Mouse (Mus musculus) regulatory T cell (primary cell): ENCODE measurements around the gene Abhd6.
"Not testable (repeated sequence)": the region's sequence is repeated elsewhere in the genome, so short reads cannot be mapped to it uniquely, and the experiment has no call there.

ENCODE experiments used
- in situ Hi-C: fragments of 300-600 bp; cut with MboI, MseI; formaldehyde crosslinking; loops from one replicate; pipeline ENCODE4 v1.15.1; 2025; ENCODE audit warnings: high pct_unique_total_duplicates

The Abhd6 gene

DNA sequence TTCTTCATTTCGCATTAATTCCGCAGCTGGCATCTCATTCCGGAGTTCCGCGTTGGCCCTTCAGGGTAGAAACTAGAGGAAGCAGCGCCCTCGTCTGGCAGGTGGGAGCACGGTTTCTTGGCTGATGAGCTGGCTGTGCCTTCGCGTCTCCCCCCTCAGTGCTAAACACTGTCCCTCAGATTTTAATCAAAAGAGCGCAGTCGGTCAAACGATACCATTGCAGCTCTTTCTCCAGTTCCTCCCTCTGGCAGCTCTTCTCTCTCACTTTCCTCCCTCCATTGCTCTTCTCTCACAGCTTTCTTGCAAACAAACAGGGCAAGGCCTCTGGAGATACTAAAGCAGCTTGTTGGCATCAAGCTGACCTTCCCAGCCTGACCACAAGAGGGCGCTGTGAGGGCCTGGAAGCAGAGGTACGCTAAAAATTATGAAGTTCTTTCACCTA is 5.4 kb upstream of the Abhd6 start:
- in situ Hi-C loops = no loop called here

DNA sequence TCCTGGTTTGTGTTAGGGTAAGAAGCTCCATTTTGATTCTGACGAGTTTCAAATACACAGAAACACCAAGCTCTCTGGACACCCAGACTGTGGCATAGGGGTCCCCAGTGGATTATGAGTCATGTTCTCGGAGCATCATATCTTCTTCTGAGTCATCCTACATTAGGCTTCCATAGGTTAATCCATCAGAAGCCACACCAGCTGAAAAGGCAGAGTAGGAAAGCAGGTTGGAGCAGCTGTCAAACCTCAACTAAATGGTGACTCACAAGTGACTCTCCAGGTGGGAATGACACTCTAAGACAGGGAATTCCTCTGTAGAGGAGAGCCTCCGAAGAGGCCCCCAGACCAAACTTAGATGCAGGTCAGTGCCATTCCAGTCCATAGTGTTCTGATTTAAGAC is 3.7 kb upstream of the Abhd6 start:
- in situ Hi-C loops = no loop called here

DNA sequence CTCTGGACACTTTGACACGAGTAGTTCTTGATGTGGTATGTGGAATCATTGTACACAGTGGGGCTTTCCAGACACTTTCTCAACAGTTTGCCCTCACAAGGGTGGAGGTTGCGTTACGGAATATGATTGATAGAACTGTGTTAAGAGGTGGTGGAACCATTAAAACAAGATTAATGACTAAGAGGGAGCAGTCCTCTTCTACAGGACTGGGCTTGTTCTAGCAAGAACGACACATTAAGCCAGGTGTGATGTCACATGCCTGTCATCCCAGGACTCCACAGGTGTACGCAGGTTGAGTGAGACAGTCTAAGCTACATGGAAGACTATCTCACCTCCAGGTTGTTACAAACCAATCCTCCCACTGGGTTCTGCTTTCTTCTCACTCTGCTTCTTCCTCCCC is 3.3 kb upstream of the Abhd6 start:
- in situ Hi-C loops = no loop called here

DNA sequence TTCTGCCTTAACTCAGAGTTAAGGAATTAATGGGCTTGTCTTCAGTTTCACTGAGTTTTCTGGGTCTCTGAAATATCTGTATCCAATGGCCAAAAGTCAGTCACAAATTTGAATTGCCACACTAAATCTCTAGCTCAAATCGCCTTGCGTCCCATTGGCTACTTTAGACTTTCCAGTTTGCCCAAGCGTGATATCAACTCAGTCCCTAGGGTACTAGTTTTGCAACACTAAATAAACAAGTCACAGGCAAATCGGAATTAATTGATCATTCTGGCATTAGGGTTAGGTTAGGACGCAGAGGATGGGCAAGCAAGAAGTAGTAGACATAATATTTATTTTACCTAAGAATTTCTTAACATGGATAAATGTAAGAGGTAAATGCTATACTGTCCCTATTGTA is 2.5 kb upstream of the Abhd6 start:
- in situ Hi-C loops = loop anchor here (5.0 kb wide), 1 partner anchor 38 kb away; no protein-coding TSS in a partner anchor

DNA sequence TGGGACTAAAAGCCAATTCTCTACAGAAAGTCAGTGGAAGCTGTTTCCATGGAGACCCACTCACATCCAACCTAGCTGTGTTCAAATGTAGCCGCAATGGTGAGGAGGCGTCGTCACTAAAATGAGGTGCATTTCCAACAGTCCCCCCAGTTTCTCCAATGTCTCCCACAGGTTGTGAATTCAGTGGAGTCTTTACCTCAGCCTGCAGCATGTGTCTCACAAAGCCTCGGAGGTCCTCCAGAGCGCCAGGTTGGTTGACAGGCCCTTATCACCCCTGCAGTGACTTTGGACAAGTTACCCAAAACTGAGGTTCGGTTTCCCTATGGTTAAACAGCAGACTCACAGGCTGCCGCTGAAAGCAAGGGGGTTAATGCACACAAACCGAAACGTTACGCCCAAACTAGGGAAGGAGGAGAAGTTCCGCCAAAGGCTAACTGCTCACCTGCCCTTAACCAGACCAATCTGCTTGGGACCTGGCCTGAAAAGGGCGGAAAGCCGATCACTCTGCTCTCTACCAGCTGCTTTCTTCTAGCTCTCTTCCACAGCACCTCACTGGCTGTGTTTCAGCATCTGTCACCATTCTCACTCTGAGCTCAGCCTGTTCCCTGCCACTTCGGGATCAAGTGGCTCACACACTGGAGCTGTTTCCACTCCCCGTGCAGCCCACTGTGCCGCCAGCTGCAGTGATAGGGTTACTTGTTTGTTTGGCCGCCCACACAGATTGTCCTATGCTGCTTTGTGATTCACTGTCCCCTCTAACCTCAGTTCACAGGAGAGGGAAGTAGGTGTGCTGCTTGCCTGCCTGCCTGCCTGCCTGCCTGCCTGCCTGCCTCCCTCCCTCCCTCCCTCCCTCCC is 1.6 kb upstream of the Abhd6 start:
- in situ Hi-C loops = loop anchor here (5.0 kb wide), 1 partner anchor 39 kb away; no protein-coding TSS in a partner anchor

DNA sequence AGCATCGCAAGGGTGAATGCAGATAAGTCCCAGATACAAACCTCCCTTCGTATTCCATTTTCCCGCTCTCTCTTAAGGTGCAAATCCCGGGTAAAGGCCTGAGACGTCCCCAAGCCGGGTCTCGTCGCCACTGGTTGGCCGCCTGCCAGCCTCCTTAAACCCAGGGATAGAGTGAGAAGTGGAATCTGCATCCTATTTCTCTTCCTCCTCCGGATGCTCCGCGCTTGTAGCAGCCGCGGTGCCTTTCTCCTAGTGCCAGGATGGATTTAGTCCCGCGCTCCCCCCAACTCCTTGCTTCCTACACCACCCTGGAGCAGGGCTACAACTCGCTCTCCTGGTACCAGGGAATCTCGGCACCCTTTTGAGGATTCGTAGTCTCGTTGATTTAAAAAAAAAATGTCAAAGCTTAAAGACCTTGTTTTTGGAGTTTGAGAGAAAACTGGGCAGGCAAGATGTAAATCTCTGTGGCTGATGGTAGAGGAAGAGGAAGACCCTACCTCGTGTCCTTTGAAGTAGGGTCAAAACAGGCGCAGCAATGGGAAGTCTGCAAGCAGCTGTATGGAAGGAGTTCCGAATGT is 480 bp downstream of the Abhd6 start:
- in situ Hi-C loops = loop anchor here (5.0 kb wide), 1 partner anchor 41 kb away; no protein-coding TSS in a partner anchor

DNA sequence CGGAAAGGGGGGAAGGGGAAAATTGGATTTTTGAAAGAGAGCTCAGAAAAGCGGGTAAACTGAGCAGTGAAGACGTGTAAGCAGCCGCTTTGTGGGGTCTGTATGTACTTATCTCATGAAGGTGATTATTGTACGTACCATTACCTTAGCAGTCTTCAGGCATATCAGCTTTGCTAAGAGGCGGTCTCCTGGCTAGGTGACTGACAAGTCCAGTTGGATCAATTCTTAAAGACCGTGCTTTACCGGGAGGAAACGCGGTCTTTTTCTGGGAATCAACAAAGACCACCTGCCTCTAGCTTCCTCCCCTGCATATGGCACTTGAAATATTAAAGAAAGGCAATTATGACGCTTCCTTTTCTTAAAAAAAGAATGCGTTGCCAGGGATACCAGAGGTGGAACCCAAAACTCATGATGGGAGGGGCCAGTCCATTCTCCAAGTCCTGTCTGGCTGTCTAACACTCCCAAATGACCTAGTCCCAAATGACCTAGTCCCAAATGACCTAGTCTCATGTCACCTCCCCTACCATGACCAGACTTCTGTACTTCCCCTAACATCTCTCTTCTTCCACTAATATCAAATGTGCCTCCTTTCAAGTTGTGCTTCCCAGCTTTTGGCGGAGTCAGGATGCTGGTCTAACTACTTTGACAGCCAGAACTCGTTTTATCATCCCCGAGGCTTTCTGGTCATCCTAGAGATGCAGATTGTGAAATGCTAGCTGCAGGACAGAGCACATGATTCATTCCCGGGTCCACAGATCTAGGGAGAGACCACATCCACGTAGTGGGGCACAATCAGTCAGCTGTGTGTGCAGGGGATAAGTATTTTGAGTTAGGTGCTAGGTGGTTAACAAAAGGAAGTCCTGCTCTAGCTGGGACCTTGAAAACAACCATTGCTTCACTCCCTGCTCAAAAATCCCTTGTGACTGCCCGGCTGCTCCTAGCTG is 1.3 kb downstream of the Abhd6 start:
- in situ Hi-C loops = loop anchor here (5.0 kb wide), 1 partner anchor 42 kb away; no protein-coding TSS in a partner anchor

DNA sequence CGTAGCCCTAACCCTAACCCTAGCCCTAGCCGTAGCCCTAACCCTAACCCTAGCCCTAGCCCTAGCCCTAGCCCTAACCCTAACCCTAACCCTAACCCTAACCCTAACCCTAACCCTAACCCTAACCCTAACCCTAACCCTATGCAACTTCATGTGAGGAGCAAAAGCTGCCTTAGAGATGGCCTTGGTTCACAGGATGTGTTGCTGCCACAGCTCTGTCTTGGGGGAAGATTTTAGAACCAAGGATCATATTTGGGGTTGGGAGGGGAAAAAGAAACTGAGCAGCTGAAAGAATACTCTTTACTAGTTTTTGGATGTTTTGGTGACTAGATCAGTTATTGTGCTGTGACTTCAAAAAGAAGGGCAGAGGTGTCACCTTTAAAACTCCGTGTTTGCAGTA is 3.4 kb downstream of the Abhd6 start:
- in situ Hi-C loops = not testable (repeated sequence)

DNA sequence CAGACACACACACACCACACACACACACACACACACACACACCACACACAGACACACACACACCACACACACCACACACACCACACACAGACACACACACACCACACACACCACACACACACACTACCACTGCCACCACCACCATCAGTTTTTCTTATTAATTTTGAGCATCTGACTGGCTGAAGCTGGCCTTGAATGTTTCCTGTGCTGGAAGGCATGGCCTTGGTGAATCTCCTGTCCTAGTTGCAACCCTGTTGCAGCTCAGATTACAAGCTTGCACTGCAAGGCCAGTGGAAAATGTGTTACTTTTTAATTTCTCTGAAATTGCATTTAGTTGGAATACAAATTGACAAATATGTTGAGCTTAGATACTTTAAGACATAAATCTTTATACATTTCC is 4.4 kb downstream of the Abhd6 start:
- in situ Hi-C loops = no loop called here

DNA sequence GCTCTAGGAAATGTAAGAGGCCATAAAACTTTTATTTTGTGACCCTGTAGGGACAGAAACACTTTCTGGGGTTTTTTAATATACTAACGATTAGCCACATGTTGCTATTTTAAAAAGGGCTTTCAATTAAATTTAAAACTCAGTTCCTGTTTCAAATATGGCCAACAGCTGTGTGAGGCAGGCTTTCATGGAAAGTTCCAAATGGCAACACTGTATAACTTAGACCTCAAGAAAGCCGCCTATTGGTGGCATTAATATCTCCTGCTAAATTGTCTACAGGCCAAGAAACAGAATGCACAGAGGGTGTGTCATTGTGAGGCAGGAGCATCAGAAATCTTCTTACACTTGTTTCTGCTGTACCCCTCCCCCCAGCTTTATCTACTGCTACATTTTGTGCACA is 4.8 kb downstream of the Abhd6 start:
- in situ Hi-C loops = no loop called here

DNA sequence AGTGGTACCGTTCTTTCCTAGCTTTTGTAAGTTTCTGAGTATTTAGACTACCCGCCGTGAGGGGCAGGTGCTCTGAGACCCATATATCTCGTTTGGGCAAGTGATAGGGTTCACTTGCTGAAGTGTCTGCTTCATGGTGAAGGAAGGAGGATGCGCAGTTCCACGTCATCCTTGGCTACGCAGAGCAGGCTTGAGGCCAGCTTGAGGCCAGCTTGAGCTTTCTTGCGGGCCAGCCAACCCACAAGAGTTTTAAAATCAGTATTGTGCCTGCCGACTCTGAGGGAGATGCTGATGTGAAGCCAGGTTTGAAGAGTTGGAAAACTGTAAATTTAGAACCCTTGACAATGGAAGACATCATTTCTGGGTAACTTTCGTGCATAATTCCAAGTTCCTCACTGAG is 5.2 kb downstream of the Abhd6 start:
- in situ Hi-C loops = no loop called here

DNA sequence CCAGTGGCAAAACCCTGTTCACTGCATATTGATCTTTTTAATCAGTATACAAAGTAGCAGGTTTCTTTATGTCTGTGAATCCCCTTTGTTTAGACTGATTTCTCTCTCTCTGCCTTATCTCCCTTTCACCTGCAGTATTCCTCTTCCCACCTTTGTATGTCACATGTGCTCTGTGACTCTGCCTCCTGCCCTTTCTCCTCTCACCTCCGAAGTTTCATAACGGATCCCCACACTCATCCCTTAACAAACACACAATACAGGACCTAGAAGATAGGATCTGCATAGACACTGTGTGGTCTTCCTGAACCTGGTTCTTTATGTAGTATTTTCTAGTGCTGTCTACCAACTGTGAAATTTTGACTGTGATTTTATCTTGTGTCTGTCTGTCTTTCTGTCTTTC is 8.6 kb downstream of the Abhd6 start:
- in situ Hi-C loops = no loop called here

DNA sequence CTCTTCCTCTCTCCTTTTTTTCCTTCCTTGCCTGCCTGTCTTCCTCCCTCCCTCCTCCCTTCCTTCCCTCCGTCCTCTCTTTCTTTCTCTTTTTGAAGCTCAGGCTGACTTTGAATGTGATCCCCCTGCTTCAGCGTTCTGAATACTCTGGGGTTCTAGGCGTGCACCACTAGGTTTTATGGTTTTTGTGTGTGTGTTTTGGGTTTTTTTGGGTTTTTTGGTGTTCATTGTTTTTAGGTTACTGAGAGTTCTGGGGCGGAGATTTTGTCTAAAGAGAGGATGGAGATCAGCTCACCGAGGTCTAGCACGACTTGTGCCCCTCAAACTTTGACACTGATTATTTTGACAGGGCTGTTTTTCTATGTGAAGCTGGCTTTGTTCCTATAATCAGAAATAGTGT is 9.2 kb downstream of the Abhd6 start:
- in situ Hi-C loops = no loop called here

DNA sequence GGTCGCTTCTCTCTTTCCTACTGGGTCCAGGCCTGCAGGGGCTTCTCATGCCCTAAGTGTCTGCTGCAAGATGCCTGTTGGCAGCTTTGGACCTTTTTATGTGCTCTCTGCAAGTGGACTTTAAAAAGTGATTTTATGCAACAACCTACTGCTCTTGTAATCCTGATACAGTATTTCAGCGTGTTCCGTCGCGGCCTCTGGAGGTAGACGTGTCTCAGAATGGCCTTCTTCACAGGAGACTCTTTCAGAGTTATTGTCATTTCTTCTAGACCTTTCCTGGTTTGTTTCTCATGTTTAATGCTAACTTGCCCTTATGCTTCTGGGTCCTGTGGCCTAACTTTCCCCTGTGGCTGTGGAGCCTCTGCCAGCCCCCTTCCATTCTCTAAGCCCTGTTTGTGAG is 13.1 kb downstream of the Abhd6 start:
- in situ Hi-C loops = no loop called here

DNA sequence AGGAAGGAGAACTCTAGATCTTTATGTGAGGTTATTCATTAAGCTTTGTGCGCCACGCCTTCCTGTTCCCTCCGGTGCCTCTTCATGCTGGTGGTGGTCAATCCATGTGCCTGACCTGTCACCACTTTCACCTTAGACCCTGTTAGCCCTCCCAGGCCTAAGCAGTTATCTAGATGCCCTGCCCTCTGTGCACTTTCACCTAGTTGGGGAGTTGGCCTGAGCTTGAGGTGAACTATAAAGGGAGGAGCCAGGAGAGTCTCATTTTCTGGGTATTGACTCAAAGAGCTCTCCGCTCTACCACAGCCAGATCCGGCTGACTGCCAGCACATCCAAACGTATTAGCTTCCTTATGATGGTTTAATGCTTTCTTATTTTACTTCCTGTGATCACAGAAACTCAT is 13.6 kb downstream of the Abhd6 start:
- in situ Hi-C loops = no loop called here

DNA sequence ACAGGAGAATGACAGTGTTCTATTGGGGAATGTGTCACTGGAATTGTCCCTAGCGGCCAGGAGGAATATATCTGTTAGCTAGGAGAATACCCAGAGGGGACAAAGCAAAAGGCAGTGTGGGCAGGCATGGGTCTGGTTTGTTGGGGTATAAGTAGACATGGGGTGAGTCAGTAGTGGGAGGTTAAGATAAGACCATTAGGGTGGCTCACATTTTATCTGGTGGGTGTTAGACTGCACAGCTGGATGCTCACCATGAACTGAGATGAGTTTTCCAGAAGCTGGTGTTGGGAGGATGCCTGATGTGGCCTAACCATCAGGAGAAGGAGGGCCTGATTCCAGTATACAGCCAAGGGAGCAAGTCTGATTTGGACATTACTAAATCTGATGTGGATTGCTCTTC is 14.2 kb downstream of the Abhd6 start:
- in situ Hi-C loops = no loop called here

DNA sequence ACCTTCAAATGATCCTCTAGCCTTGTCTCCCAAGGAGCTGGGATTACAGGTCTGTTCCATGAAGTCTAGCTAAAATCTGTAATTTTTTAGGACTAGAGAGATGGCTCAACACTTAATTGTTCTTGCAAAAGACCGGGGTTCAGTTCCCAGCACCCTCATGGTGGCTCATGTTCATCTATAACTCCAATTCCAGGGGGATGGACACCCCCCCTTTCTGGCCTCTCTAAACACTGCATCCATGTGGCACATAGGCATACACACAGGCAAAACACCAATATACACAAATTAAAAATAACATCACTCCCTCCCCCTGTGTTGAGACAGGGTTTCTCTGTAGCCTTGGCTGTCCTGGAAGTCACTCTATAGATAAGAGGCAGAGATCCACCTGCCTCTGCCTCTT is 17.3 kb downstream of the Abhd6 start:
- in situ Hi-C loops = no loop called here

DNA sequence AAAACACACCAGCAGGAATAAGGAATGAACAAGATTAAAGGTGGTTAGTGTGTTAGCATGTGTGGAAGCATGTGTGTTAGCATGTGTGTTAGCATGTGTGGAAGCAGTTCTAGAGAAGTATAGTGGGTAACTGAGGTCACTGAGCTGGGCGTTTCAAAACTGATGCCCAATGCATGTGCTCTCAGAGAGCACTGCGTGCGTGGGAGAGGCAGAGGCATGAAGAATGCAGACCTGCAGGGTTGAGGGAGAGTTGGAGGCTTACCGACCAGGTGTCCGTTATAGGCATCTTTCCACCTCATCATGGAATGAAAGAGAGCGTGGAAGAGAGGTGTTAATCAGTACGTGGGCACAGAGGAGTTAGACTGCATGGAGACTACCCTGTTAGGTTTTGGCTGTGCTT is 17.8 kb downstream of the Abhd6 start:
- in situ Hi-C loops = no loop called here

DNA sequence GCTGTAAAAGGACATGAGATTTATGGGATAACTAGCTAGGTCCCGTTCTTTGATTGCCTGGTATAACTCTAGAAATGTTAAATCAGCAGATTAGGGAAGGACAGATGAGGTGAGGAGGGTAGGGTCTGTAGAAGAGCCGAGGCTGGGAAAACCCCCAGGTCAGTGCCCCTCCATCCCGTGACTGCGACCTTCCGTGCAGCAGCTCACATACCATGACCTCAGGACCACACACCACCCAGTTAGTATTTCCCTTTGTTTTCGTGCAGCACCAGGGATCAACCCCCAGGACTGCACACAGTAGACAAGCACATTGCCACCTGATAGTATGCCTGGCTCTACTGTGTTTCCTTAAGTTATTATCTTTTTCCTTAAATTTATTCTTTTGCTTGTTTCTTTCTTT is 21.8 kb downstream of the Abhd6 start:
- in situ Hi-C loops = no loop called here

DNA sequence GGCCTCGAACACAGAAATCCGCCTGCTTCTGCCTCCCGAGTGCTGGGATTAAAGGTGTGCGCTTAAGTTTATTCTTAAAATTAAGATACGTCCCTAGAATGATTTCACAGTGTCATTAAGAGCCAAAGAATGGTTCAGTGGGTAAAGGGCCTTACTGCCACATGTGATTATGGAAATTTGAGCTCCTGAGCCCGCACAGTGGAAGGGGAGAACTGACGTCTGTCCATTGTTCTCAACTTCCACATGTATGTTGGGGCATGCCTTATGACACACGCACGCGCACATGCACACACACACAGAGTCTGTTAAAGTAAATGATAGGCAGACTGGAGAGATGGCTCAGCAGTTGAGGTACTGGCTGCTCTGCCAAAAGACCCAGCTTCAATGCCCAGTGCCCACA is 22.2 kb downstream of the Abhd6 start:
- in situ Hi-C loops = no loop called here

DNA sequence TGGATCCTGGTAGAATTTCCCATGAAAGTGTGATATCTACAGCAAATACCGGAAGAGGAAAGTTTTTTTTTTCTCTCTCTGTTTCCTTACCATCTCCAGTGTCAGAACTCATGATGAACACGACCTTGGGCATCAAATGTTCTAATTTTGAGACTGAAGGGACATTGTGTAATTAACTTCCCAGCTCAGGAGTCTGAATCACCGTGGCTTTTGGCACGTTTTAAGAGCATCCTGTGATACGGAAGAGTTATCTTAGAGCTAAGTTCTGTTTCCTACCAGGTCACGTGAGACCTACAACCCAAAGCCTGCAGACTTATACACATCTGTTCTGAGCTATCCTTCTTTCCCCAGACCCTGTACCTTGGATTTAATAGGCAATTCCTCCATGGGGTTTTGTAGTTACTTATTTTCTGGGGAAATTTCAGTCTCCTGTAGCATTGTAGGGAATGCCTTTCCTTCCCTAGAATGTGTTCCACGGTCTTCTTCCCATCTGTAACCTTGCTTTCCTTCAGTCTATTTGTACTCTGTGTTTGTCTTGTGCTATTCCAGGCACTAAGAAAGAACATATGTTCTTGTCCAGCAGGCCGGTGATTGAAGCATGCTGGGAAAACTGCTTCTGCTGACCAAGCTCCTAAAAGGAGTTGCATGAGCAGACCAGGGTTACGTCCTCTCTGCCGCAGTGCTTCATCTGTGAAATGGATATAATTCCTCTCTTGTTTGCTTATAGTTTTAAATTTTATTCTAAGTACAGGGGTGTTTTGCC is 24.2 kb downstream of the Abhd6 start:
- in situ Hi-C loops = no loop called here
